Mouse (Mus musculus): Measurements from ENCODE around the gene Ak2. TPM values are rescaled to one million over a fixed set of nuclear protein-coding genes. Genes with fewer than 3 reads are reported as not detected.

Ak2 gene
- total and polyA plus RNA-seq, 2 experiments from 2014 or later: 58.6 to 148 TPM

GRCm38 (mm10) chr4:129055562-129055961 lies 63.8 kb downstream of the Ak2 start:
- no peak overlapping the region for H3K4me2 ChIP-seq (ENCODE audit: low read depth, low read length)
- ATAC-seq (ENCODE audit: insufficient read depth, low read depth): no peak
- WGBS: 77% methylated on average over 5 of the region's 5 CpGs
- H3K4me3 ChIP-seq (ENCODE audit: low read depth, low read length): no peak overlapping the region
- no peak for TF ChIP-seq EP300 (IDR thresholded peaks at IDR 0.05; ENCODE audit: low read depth)
- no peak for TF ChIP-seq CTCF (IDR thresholded peaks at IDR 0.05; ENCODE audit: low read depth)
- no peaks in the 10 kb centered on the region for H3K27me3 ChIP-seq (ENCODE audit: control insufficient read depth, insufficient read depth, low read length)
- no peaks in the 10 kb centered on the region for H3K36me3 ChIP-seq (replicated peaks; ENCODE audit: control insufficient read depth, insufficient read depth, low read length)
- H3K9ac ChIP-seq (replicated peaks; ENCODE audit: low read depth, low read length): no peak overlapping the region
- H3K9me3 ChIP-seq (replicated peaks; ENCODE audit: control insufficient read depth, low read length): no peaks in the 10 kb centered on the region
- DNase-seq (ENCODE audit: low spot score): no peak
- no peak overlapping the region for H3K27ac ChIP-seq (ENCODE audit: low read depth)
- peaks cover 21% of the 10 kb centered on the region for H3K4me1 ChIP-seq (ENCODE audit: control insufficient read depth, insufficient read depth)

- Histone ChIP-seq H3K4me2 (ENCODE audit: low read depth, low read length) (peak overlapping the region; percentile 99), H3K4me3 (ENCODE audit: low read depth, low read length) (peak overlapping the region; percentile 86)
Measured at GRCm38 (mm10) chr4:129057533-129058206, 65.9 kb downstream of the Ak2 start.

GRCm38 (mm10) chr4:129058207-129059092 lies 66.7 kb downstream of the Ak2 start, which contains the start of gene Rnf19b:
Rnf19b (plus strand) TSS chr4:129058271.
- WGBS: 1% methylated on average over 60 of the region's 107 CpGs
- Histone ChIP-seq H3K27me3 (ENCODE audit: control insufficient read depth, insufficient read depth, low read length) (no peaks in the 10 kb centered on the region), H3K4me3 (ENCODE audit: low read depth, low read length) (peak within 1 kb of the TSS; percentile 86), H3K4me1 (ENCODE audit: control insufficient read depth, insufficient read depth) (peaks cover 11% of the 10 kb centered on the region), H3K9ac (replicated peaks; ENCODE audit: low read depth, low read length) (peak within 1 kb of the TSS; percentile 92), H3K4me2 (ENCODE audit: low read depth, low read length) (peak within 1 kb of the TSS; percentile 99), H3K27ac (ENCODE audit: low read depth) (peak within 1 kb of the TSS; percentile 82), H3K36me3 (replicated peaks; ENCODE audit: control insufficient read depth, insufficient read depth, low read length) (no peaks in the 10 kb centered on the region), H3K9me3 (replicated peaks; ENCODE audit: control insufficient read depth, low read length) (no peaks in the 10 kb centered on the region)
- TF ChIP-seq EP300 (IDR thresholded peaks at IDR 0.05; ENCODE audit: low read depth): no peak
- no peak for TF ChIP-seq CTCF (IDR thresholded peaks at IDR 0.05; ENCODE audit: low read depth)
- ATAC-seq (ENCODE audit: insufficient read depth, low read depth) (peak; percentile 50; the same call in 1 of the 2 replicates), DNase-seq (ENCODE audit: low spot score) (no peak)

More at GRCm38 (mm10) chr4:129057533-129058206, 65.9 kb downstream of the Ak2 start:
- WGBS: 3% methylated on average over 33 of the region's 44 CpGs
- ATAC-seq (ENCODE audit: insufficient read depth, low read depth) (peak; percentile 98), DNase-seq (ENCODE audit: low spot score) (peak; percentile 97)
- Histone ChIP-seq H3K36me3 (replicated peaks; ENCODE audit: control insufficient read depth, insufficient read depth, low read length) (no peaks in the 10 kb centered on the region), H3K27me3 (ENCODE audit: control insufficient read depth, insufficient read depth, low read length) (no peaks in the 10 kb centered on the region), H3K9ac (replicated peaks; ENCODE audit: low read depth, low read length) (peak overlapping the region; percentile 92), H3K9me3 (replicated peaks; ENCODE audit: control insufficient read depth, low read length) (no peaks in the 10 kb centered on the region), H3K4me1 (ENCODE audit: control insufficient read depth, insufficient read depth) (peaks cover 11% of the 10 kb centered on the region), H3K27ac (ENCODE audit: low read depth) (peak overlapping the region; percentile 82)
- TF ChIP-seq EP300 (IDR thresholded peaks at IDR 0.05; ENCODE audit: low read depth): no peak
- no peak for TF ChIP-seq CTCF (IDR thresholded peaks at IDR 0.05; ENCODE audit: low read depth)

- WGBS: 4% methylated on average over 13 of the region's 13 CpGs
- Histone ChIP-seq H3K27me3 (ENCODE audit: control insufficient read depth, insufficient read depth, low read length) (no peaks in the 10 kb centered on the region), H3K4me1 (ENCODE audit: control insufficient read depth, insufficient read depth) (peaks cover 11% of the 10 kb centered on the region), H3K27ac (ENCODE audit: low read depth) (peak overlapping the region; percentile 82; the same call in 1 of the 2 replicates), H3K36me3 (replicated peaks; ENCODE audit: control insufficient read depth, insufficient read depth, low read length) (no peaks in the 10 kb centered on the region), H3K9me3 (replicated peaks; ENCODE audit: control insufficient read depth, low read length) (no peaks in the 10 kb centered on the region), H3K4me2 (ENCODE audit: low read depth, low read length) (peak overlapping the region; percentile 99), H3K9ac (replicated peaks; ENCODE audit: low read depth, low read length) (peak overlapping the region; percentile 92), H3K4me3 (ENCODE audit: low read depth, low read length) (peak overlapping the region; percentile 86)
- DNase-seq (ENCODE audit: low spot score) (peak; percentile 35), ATAC-seq (ENCODE audit: insufficient read depth, low read depth) (no peak)
- TF ChIP-seq EP300 (IDR thresholded peaks at IDR 0.05; ENCODE audit: low read depth): no peak
- TF ChIP-seq CTCF (IDR thresholded peaks at IDR 0.05; ENCODE audit: low read depth): no peak
Measured at GRCm38 (mm10) chr4:129059125-129059551, 67.4 kb downstream of the Ak2 start.

- H3K36me3 ChIP-seq (replicated peaks; ENCODE audit: control insufficient read depth, insufficient read depth, low read length): no peaks in the 10 kb centered on the region
- TF ChIP-seq CTCF (IDR thresholded peaks at IDR 0.05; ENCODE audit: low read depth) (no peak), EP300 (IDR thresholded peaks at IDR 0.05; ENCODE audit: low read depth) (no peak)
- H3K4me2 ChIP-seq (ENCODE audit: low read depth, low read length): peak overlapping the region; percentile 99
- H3K9ac ChIP-seq (replicated peaks; ENCODE audit: low read depth, low read length): 0 out of 2 replicates have a peak overlapping the region, but pooled peaks have one; percentile 92
- H3K27ac ChIP-seq (ENCODE audit: low read depth): no peak overlapping the region
- no peak for DNase-seq (ENCODE audit: low spot score)
- no peaks in the 10 kb centered on the region for H3K9me3 ChIP-seq (replicated peaks; ENCODE audit: control insufficient read depth, low read length)
- 41% methylated on average over 4 of the region's 4 CpGs for WGBS
- peaks cover 11% of the 10 kb centered on the region for H3K4me1 ChIP-seq (ENCODE audit: control insufficient read depth, insufficient read depth)
- no peaks in the 10 kb centered on the region for H3K27me3 ChIP-seq (ENCODE audit: control insufficient read depth, insufficient read depth, low read length)
- H3K4me3 ChIP-seq (ENCODE audit: low read depth, low read length): peak overlapping the region; percentile 86
- ATAC-seq (ENCODE audit: insufficient read depth, low read depth): no peak
Measured at GRCm38 (mm10) chr4:129059922-129060321, 68.2 kb downstream of the Ak2 start.

Other genes with a start within 250 kb of the Ak2 start
- gene A3galt2, start 236.6 kb upstream of the Ak2 start, total RNA-seq (2014; rRNA removed; ENCODE audit: low replicate concordance): not detected in 2 replicates
- gene A3galt2, start 236.6 kb upstream of the Ak2 start, polyA plus RNA-seq (2015; fragmentation: Nextera tagmentation; extraction: Ambion mirVana): 0.03 TPM in 1 of 2 replicates, not detected in the other
- gene Zfp362, start 185.9 kb upstream of the Ak2 start, total RNA-seq (2014; rRNA removed; ENCODE audit: low replicate concordance): 8.4 and 10.8 TPM in 2 replicates
- gene Zfp362, start 185.9 kb upstream of the Ak2 start, polyA plus RNA-seq (2015; fragmentation: Nextera tagmentation; extraction: Ambion mirVana): 10.3 and 11.6 TPM in 2 replicates
- gene Trim62, start 108.4 kb upstream of the Ak2 start, total RNA-seq (2014; rRNA removed; ENCODE audit: low replicate concordance): 0.89 and 1.1 TPM in 2 replicates
- gene Trim62, start 108.4 kb upstream of the Ak2 start, polyA plus RNA-seq (2015; fragmentation: Nextera tagmentation; extraction: Ambion mirVana): 0.84 and 0.87 TPM in 2 replicates
- 4.8 and 7.7 TPM in 2 replicates for gene Azin2, start 29.5 kb upstream of the Ak2 start, total RNA-seq (2014; rRNA removed; ENCODE audit: low replicate concordance)
- 6.0 and 7.1 TPM in 2 replicates for gene Azin2, start 29.5 kb upstream of the Ak2 start, polyA plus RNA-seq (2015; fragmentation: Nextera tagmentation; extraction: Ambion mirVana)
- 25.6 and 46.0 TPM in 2 replicates for gene Rnf19b, start 66.3 kb downstream of the Ak2 start, total RNA-seq (2014; rRNA removed; ENCODE audit: low replicate concordance)
- 5.8 and 7.2 TPM in 2 replicates for gene Rnf19b, start 66.3 kb downstream of the Ak2 start, polyA plus RNA-seq (2015; fragmentation: Nextera tagmentation; extraction: Ambion mirVana)
- gene Tmem54, start 113.6 kb downstream of the Ak2 start, total RNA-seq (2014; rRNA removed; ENCODE audit: low replicate concordance): 1.1 TPM in 1 of 2 replicates, not detected in the other
- not detected in 2 replicates for gene Tmem54, start 113.6 kb downstream of the Ak2 start, polyA plus RNA-seq (2015; fragmentation: Nextera tagmentation; extraction: Ambion mirVana)
- not detected in 2 replicates for gene Hpca, start 130.1 kb downstream of the Ak2 start, total RNA-seq (2014; rRNA removed; ENCODE audit: low replicate concordance)
- 0.16 and 0.25 TPM in 2 replicates for gene Hpca, start 130.1 kb downstream of the Ak2 start, polyA plus RNA-seq (2015; fragmentation: Nextera tagmentation; extraction: Ambion mirVana)
- gene Fndc5, start 145.0 kb downstream of the Ak2 start, total RNA-seq (2014; rRNA removed; ENCODE audit: low replicate concordance): 41.7 and 71.1 TPM in 2 replicates
- gene Fndc5, start 145.0 kb downstream of the Ak2 start, polyA plus RNA-seq (2015; fragmentation: Nextera tagmentation; extraction: Ambion mirVana): 50.7 and 51.3 TPM in 2 replicates
- gene S100pbp, start 197.8 kb downstream of the Ak2 start, total RNA-seq (2014; rRNA removed; ENCODE audit: low replicate concordance): 16.0 and 24.5 TPM in 2 replicates
- 5.9 and 6.9 TPM in 2 replicates for gene S100pbp, start 197.8 kb downstream of the Ak2 start, polyA plus RNA-seq (2015; fragmentation: Nextera tagmentation; extraction: Ambion mirVana)
- gene Yars, start 197.8 kb downstream of the Ak2 start, total RNA-seq (2014; rRNA removed; ENCODE audit: low replicate concordance): 24.7 and 27.3 TPM in 2 replicates
- 30.8 and 31.5 TPM in 2 replicates for gene Yars, start 197.8 kb downstream of the Ak2 start, polyA plus RNA-seq (2015; fragmentation: Nextera tagmentation; extraction: Ambion mirVana)